Mouse (Mus musculus) hindbrain, embryonic 13.5 days (tissue): ENCODE results near the gene Dohh. TPM values are rescaled to one million over a fixed set of nuclear protein-coding genes. Genes with fewer than 3 reads are reported as not detected.

Source experiments
- ATAC-seq: fragments of 200-750 bp; cut with Nextera tagmentation; 2 replicates; pipeline ENCODE4 v1.8.0; 2017; ENCODE audit warnings: moderate TSS enrichment; ENCODE audit not compliant: low FRiP score
- H3K27ac ChIP-seq: fragments of 300-500 bp; sonication (generic); 2 replicates; pipeline ENCODE4 v1.5.1; 2015; ENCODE audit warnings: inconsistent platforms, mild to moderate bottlenecking, moderate library complexity
- H3K27me3 ChIP-seq: fragments of 300-500 bp; sonication (generic); 2 replicates; pipeline ENCODE4 v1.6.1; 2015; ENCODE audit warnings: mild to moderate bottlenecking, inconsistent platforms
- H3K36me3 ChIP-seq: fragments of 300-500 bp; sonication (generic); 2 replicates; pipeline ENCODE4 v1.6.1; 2015; ENCODE audit warnings: mild to moderate bottlenecking, inconsistent platforms
- H3K4me1 ChIP-seq: fragments of 300-500 bp; sonication (generic); replicated peaks from 2 replicates; pipeline ENCODE4 v1.6.1; 2015; ENCODE audit warnings: inconsistent platforms
- H3K4me2 ChIP-seq: fragments of 300-500 bp; sonication (generic); 2 replicates; pipeline ENCODE4 v1.6.1; 2015; ENCODE audit warnings: inconsistent platforms, mild to moderate bottlenecking, moderate library complexity
- H3K4me3 ChIP-seq: fragments of 300-500 bp; sonication (generic); 2 replicates; pipeline ENCODE4 v1.5.1; 2015; ENCODE audit warnings: mild to moderate bottlenecking, inconsistent platforms
- H3K9ac ChIP-seq: fragments of 300-500 bp; sonication (generic); 2 replicates; pipeline ENCODE4 v1.6.1; 2015; ENCODE audit warnings: mild to moderate bottlenecking, inconsistent platforms
- H3K9me3 ChIP-seq: fragments of 300-500 bp; sonication (generic); 2 replicates; pipeline ENCODE4 v1.6.1; 2016; ENCODE audit warnings: inconsistent platforms
- WGBS: fragments of 180-500 bp; shearing (Covaris S2); methylation state at CpG from one replicate; pipeline ENCODE4 v1.1.7; 2015; 5-methylcytosine and 5-hydroxymethylcytosine counted together
- polyA plus RNA-seq: library from polyadenylated mRNA; unstranded; fragments of >200 nt; fragmentation: Nextera tagmentation; extraction: Ambion mirVana; gene quantifications from 2 replicates; pipeline ENCODE4 v1.2.1, GENCODE M21; 2015

Gene Dohh
- polyA plus RNA-seq, 1 experiment from 2014 or later = 72.1 TPM

- Histone ChIP-seq H3K4me2 (peak overlapping the region; percentile 93), H3K4me1 (peaks cover 24% of the 10 kb centered on the region), H3K9ac (peak overlapping the region; percentile 80), H3K27me3 (peaks cover 45% of the 10 kb centered on the region), H3K4me3 (peak overlapping the region; percentile 73), H3K9me3 (no peaks in the 10 kb centered on the region), H3K27ac (0 out of 2 replicates have a peak overlapping the region, but pooled peaks have one; percentile 44), H3K36me3 (no peaks in the 10 kb centered on the region)
- peak; percentile 8; the same call in 1 of the 2 replicates for ATAC-seq
- under 1% methylated on average over 29 of the region's 29 CpGs for WGBS
Measured at GRCm38 (mm10) chr10:81349961-81350350, 34.3 kb upstream of the Dohh start.

- peak within 1 kb of the TSS; percentile 76 for H3K27ac ChIP-seq
- H3K9ac ChIP-seq = peak within 1 kb of the TSS; percentile 80
- WGBS = under 1% methylated on average over 54 of the region's 54 CpGs
- peaks cover 24% of the 10 kb centered on the region for H3K4me1 ChIP-seq
- H3K36me3 ChIP-seq = no peaks in the 10 kb centered on the region
- peak; percentile 95 for ATAC-seq
- no peaks in the 10 kb centered on the region for H3K9me3 ChIP-seq
- peaks cover 40% of the 10 kb centered on the region for H3K27me3 ChIP-seq
- H3K4me3 ChIP-seq = peak within 1 kb of the TSS; percentile 73
- peak within 1 kb of the TSS; percentile 93 for H3K4me2 ChIP-seq
Measured at GRCm38 (mm10) chr10:81350351-81351063, 33.7 kb upstream of the Dohh start, which contains the start of gene Hmg20b. Hmg20b (minus strand) TSS chr10:81350480.

GRCm38 (mm10) chr10:81351678-81352291 is 32.4 kb upstream of the Dohh start:
- H3K4me3 ChIP-seq = no peak overlapping the region
- H3K9me3 ChIP-seq = no peaks in the 10 kb centered on the region
- no peak for ATAC-seq
- H3K9ac ChIP-seq = no peak overlapping the region
- H3K4me1 ChIP-seq = peaks cover 21% of the 10 kb centered on the region
- no peak overlapping the region for H3K27ac ChIP-seq
- H3K27me3 ChIP-seq = peaks cover 27% of the 10 kb centered on the region
- no peak overlapping the region for H3K4me2 ChIP-seq
- WGBS = 30% methylated on average over 9 of the region's 9 CpGs
- no peaks in the 10 kb centered on the region for H3K36me3 ChIP-seq

GRCm38 (mm10) chr10:81354738-81355477 is 29.3 kb upstream of the Dohh start:
- no peaks in the 10 kb centered on the region for H3K9me3 ChIP-seq
- 68% methylated on average over 9 of the region's 9 CpGs for WGBS

GRCm38 (mm10) chr10:81355533-81355932 is 28.7 kb upstream of the Dohh start:
- Histone ChIP-seq H3K4me3 (no peak overlapping the region), H3K9ac (no peak overlapping the region), H3K9me3 (no peaks in the 10 kb centered on the region), H3K36me3 (no peaks in the 10 kb centered on the region), H3K4me1 (peaks cover 24% of the 10 kb centered on the region), H3K27ac (no peak overlapping the region), H3K27me3 (peaks cover 14% of the 10 kb centered on the region), H3K4me2 (no peak overlapping the region)
- 87% methylated on average over 4 of the region's 4 CpGs for WGBS
- no peak for ATAC-seq

More at GRCm38 (mm10) chr10:81354738-81355477, 29.3 kb upstream of the Dohh start:
- no peak for ATAC-seq
- Histone ChIP-seq H3K27me3 (peaks cover 14% of the 10 kb centered on the region), H3K4me2 (no peak overlapping the region), H3K4me1 (peaks cover 24% of the 10 kb centered on the region), H3K27ac (no peak overlapping the region), H3K36me3 (no peaks in the 10 kb centered on the region), H3K9ac (no peak overlapping the region), H3K4me3 (no peak overlapping the region)

- no peak overlapping the region for H3K27ac ChIP-seq
- peaks cover 6% of the 10 kb centered on the region; the same call in 1 of the 2 replicates for H3K36me3 ChIP-seq
- WGBS = 57% methylated on average over 12 of the region's 12 CpGs
- H3K4me1 ChIP-seq = peaks cover 32% of the 10 kb centered on the region
- H3K27me3 ChIP-seq = peaks cover 14% of the 10 kb centered on the region
- peak overlapping the region; percentile 0; the same call in 1 of the 2 replicates for H3K9ac ChIP-seq
- H3K4me2 ChIP-seq = 0 out of 2 replicates have a peak overlapping the region, but pooled peaks have one; percentile 91
- H3K9me3 ChIP-seq = no peaks in the 10 kb centered on the region
- ATAC-seq = peak; percentile 9; the same call in 1 of the 2 replicates
- no peak overlapping the region for H3K4me3 ChIP-seq
Measured at GRCm38 (mm10) chr10:81356352-81356990, 27.8 kb upstream of the Dohh start.

GRCm38 (mm10) chr10:81356991-81357844 is 27.0 kb upstream of the Dohh start, which contains the start of gene Mfsd12:
Mfsd12 (plus strand) TSS chr10:81357491.
- peaks cover 10% of the 10 kb centered on the region for H3K36me3 ChIP-seq
- peak within 1 kb of the TSS; percentile 59 for H3K4me3 ChIP-seq
- peaks cover 14% of the 10 kb centered on the region for H3K27me3 ChIP-seq
- peak within 1 kb of the TSS; percentile 91 for H3K4me2 ChIP-seq
- ATAC-seq = peak; percentile 92
- H3K27ac ChIP-seq = peak within 1 kb of the TSS; percentile 45; the same call in 1 of the 2 replicates
- peaks cover 32% of the 10 kb centered on the region for H3K4me1 ChIP-seq
- no peaks in the 10 kb centered on the region for H3K9me3 ChIP-seq
- 2% methylated on average over 79 of the region's 79 CpGs for WGBS
- peak within 1 kb of the TSS; percentile 83 for H3K9ac ChIP-seq

- ATAC-seq = 0 out of 2 replicates have a peak, but pooled peaks have one; percentile 6
- H3K9ac ChIP-seq = peak overlapping the region; percentile 83
- H3K27me3 ChIP-seq = peaks cover 21% of the 10 kb centered on the region
- peaks cover 32% of the 10 kb centered on the region for H3K4me1 ChIP-seq
- peaks cover 15% of the 10 kb centered on the region for H3K36me3 ChIP-seq
- no peaks in the 10 kb centered on the region for H3K9me3 ChIP-seq
- H3K27ac ChIP-seq = no peak overlapping the region
- H3K4me3 ChIP-seq = peak overlapping the region; percentile 59
- 28% methylated on average over 4 of the region's 4 CpGs for WGBS
- H3K4me2 ChIP-seq = peak overlapping the region; percentile 91
Measured at GRCm38 (mm10) chr10:81358209-81358608, 26.0 kb upstream of the Dohh start.

- peaks cover 38% of the 10 kb centered on the region for H3K4me1 ChIP-seq
- ATAC-seq = no peak
- H3K27ac ChIP-seq = no peak overlapping the region
- peak overlapping the region; percentile 83 for H3K9ac ChIP-seq
- H3K36me3 ChIP-seq = peaks cover 15% of the 10 kb centered on the region
- peak overlapping the region; percentile 59; the same call in 1 of the 2 replicates for H3K4me3 ChIP-seq
- H3K9me3 ChIP-seq = no peaks in the 10 kb centered on the region
- peaks cover 27% of the 10 kb centered on the region for H3K27me3 ChIP-seq
- H3K4me2 ChIP-seq = peak overlapping the region; percentile 91
- WGBS = 58% methylated on average over 1 of the region's 1 CpGs
Measured at GRCm38 (mm10) chr10:81358841-81359240, 25.4 kb upstream of the Dohh start.

GRCm38 (mm10) chr10:81360721-81361120 is 23.5 kb upstream of the Dohh start:
- H3K9ac ChIP-seq = peak overlapping the region; percentile 43; the same call in 1 of the 2 replicates

More at GRCm38 (mm10) chr10:81360721-81361120, 23.5 kb upstream of the Dohh start:
- H3K27ac ChIP-seq = no peak overlapping the region
- no peak for ATAC-seq
- H3K4me1 ChIP-seq = peaks cover 56% of the 10 kb centered on the region
- H3K27me3 ChIP-seq = peaks cover 43% of the 10 kb centered on the region
- no peak overlapping the region for H3K4me2 ChIP-seq
- no peak overlapping the region for H3K4me3 ChIP-seq
- no peaks in the 10 kb centered on the region for H3K9me3 ChIP-seq
- WGBS = 68% methylated on average over 8 of the region's 8 CpGs
- peaks cover 15% of the 10 kb centered on the region for H3K36me3 ChIP-seq
